Mouse (Mus musculus): ENCODE results near the gene Golm1.

DNA sequence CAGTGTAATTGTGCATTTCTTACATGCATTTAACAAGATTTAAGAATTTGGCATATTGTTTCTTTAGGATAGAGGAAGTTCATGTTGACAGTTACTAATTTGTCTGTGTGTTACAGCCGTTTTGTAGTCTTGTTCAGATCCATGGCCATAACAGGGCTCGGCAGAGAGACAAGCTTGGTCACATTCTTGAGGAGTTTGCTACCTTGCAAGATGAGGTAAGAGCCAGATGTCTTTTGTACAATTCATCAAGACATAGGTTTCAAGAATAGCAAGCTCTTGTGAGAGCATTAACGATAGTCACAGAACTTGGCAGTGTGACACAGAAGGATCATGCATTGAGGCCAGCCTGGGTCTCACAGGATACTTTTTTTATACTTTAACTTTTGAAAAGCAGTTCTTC lies 51.2 kb downstream of the Golm1 start:
- TF ChIP-seq CTCF (IDR thresholded peaks at IDR 0.05): no peak
- TF ChIP-seq EP300 (IDR thresholded peaks at IDR 0.05): no peak
